Mouse (Mus musculus) liver, adult 2 months (tissue): ENCODE measurements around the gene Tmem231. TPM values are rescaled to one million over a fixed set of nuclear protein-coding genes. Genes with fewer than 3 reads are reported as not detected.

Source experiments
- DNase-seq: peaks from one replicate; pipeline ENCODE4 v3.0.0-alpha.2; 2011; ENCODE audit warnings: low read depth, low spot score; ENCODE audit errors: extremely low read depth
- H3K27ac ChIP-seq: fragments of 200-500 bp; replicated peaks from 2 replicates; pipeline ENCODE4 v1.5.1; 2012; ENCODE audit warnings: low read depth, mild to moderate bottlenecking, control low read depth, inconsistent platforms, low read length; ENCODE audit not compliant: insufficient read depth
- H3K27me3 ChIP-seq: fragments of 200-500 bp; 2 replicates; pipeline ENCODE4 v1.6.1; 2012; ENCODE audit warnings: mild to moderate bottlenecking, moderate library complexity, low read length, inconsistent platforms; ENCODE audit not compliant: control insufficient read depth, insufficient read depth
- H3K36me3 ChIP-seq: fragments of 200-500 bp; 2 replicates; pipeline ENCODE4 v1.6.1; 2012; ENCODE audit warnings: low read length, inconsistent platforms; ENCODE audit not compliant: control insufficient read depth, insufficient read depth
- H3K4me1 ChIP-seq: fragments of 200-500 bp; 2 replicates; pipeline ENCODE4 v1.6.1; 2011; ENCODE audit warnings: low read length; ENCODE audit not compliant: control insufficient read depth, insufficient read depth
- H3K4me3 ChIP-seq: fragments of 200-500 bp; 2 replicates; pipeline ENCODE4 v1.5.1; 2011; ENCODE audit warnings: low read depth, mild to moderate bottlenecking, control low read depth, low read length, moderate library complexity; ENCODE audit not compliant: insufficient read depth
- H3K79me2 ChIP-seq: fragments of 200-500 bp; 2 replicates; pipeline ENCODE4 v1.6.1; 2012; ENCODE audit warnings: inconsistent platforms, mild to moderate bottlenecking, low read length, moderate library complexity; ENCODE audit not compliant: control insufficient read depth, insufficient read depth
- H3K9ac ChIP-seq: fragments of 200-500 bp; 2 replicates; pipeline ENCODE4 v1.6.1; 2012; ENCODE audit warnings: low read depth, mild to moderate bottlenecking, control low read depth, inconsistent platforms, low read length
- CTCF ChIP-seq: fragments of 200-500 bp; IDR thresholded peaks from 2 replicates; pipeline ENCODE4 v1.5.1; 2011; ENCODE audit warnings: low read depth, low read length, control low read depth
- POLR2A ChIP-seq: fragments of 200-500 bp; IDR thresholded peaks from 2 replicates; pipeline ENCODE4 v1.6.1; 2011; ENCODE audit warnings: low read length, control low read depth; ENCODE audit not compliant: insufficient read depth; ENCODE audit errors: extremely low read depth
- WGBS: fragments of 180-500 bp; shearing (Covaris S2); methylation state at CpG from one replicate; pipeline ENCODE4 v1.1.7; 2018; 5-methylcytosine and 5-hydroxymethylcytosine counted together
- polyA plus RNA-seq: library from polyadenylated mRNA; depleted of rRNA; stranded (reverse); fragments of >200 nt; gene quantifications from 2 replicates; pipeline ENCODE4 v1.2.3, GENCODE M21; 2012
- total RNA-seq: library from RNA; depleted of rRNA; stranded (reverse); fragments of >200 nt; gene quantifications from 2 replicates; pipeline ENCODE4 v1.2.3, GENCODE M21; 2014

The Tmem231 gene
- total and polyA plus RNA-seq, 2 experiments: 0.09 to 0.17 TPM

GRCm38 (mm10) chr8:111968991-111969390, 35.3 kb upstream of the Tmem231 start:
- Histone ChIP-seq H3K9ac (no peak overlapping the region), H3K27ac (no peak overlapping the region), H3K4me1 (no peaks in the 10 kb centered on the region), H3K36me3 (no peaks in the 10 kb centered on the region), H3K27me3 (no peaks in the 10 kb centered on the region), H3K4me3 (no peak overlapping the region), H3K79me2 (no peaks in the 10 kb centered on the region)
- TF ChIP-seq CTCF (no peak), POLR2A (no peak)
- WGBS: 78% methylated on average over 5 of the region's 5 CpGs
- DNase-seq: no peak

GRCm38 (mm10) chr8:111968541-111968940, 34.9 kb upstream of the Tmem231 start:
- DNase-seq: no peak
- no peak for TF ChIP-seq CTCF
- no peak for TF ChIP-seq POLR2A
- no peaks in the 10 kb centered on the region for H3K4me1 ChIP-seq
- H3K79me2 ChIP-seq: no peaks in the 10 kb centered on the region
- no peak overlapping the region for H3K27ac ChIP-seq
- WGBS: 91% methylated on average over 10 of the region's 10 CpGs
- H3K27me3 ChIP-seq: no peaks in the 10 kb centered on the region
- no peak overlapping the region for H3K9ac ChIP-seq
- no peaks in the 10 kb centered on the region for H3K36me3 ChIP-seq
- H3K4me3 ChIP-seq: no peak overlapping the region

GRCm38 (mm10) chr8:111967246-111967870, 33.7 kb upstream of the Tmem231 start:
- H3K9ac ChIP-seq: no peak overlapping the region
- no peak for TF ChIP-seq CTCF
- no peak for TF ChIP-seq POLR2A
- no peak for DNase-seq
- no peaks in the 10 kb centered on the region for H3K4me1 ChIP-seq
- no peaks in the 10 kb centered on the region for H3K36me3 ChIP-seq
- WGBS: 86% methylated on average over 5 of the region's 5 CpGs
- H3K4me3 ChIP-seq: no peak overlapping the region
- no peak overlapping the region for H3K27ac ChIP-seq
- no peaks in the 10 kb centered on the region for H3K79me2 ChIP-seq
- H3K27me3 ChIP-seq: no peaks in the 10 kb centered on the region

- H3K36me3 ChIP-seq: no peaks in the 10 kb centered on the region
- H3K79me2 ChIP-seq: no peaks in the 10 kb centered on the region
- no peak overlapping the region for H3K27ac ChIP-seq
- no peak for DNase-seq
- H3K4me1 ChIP-seq: no peaks in the 10 kb centered on the region
- H3K27me3 ChIP-seq: no peaks in the 10 kb centered on the region
- no peak overlapping the region for H3K4me3 ChIP-seq
- no peak for TF ChIP-seq CTCF
- no peak for TF ChIP-seq POLR2A
- H3K9ac ChIP-seq: no peak overlapping the region
- WGBS: 69% methylated on average over 7 of the region's 7 CpGs
Observed at GRCm38 (mm10) chr8:111964849-111965561, 31.3 kb upstream of the Tmem231 start.

- 69% methylated on average over 5 of the region's 5 CpGs for WGBS
- no peak overlapping the region for H3K4me3 ChIP-seq
- no peak overlapping the region for H3K27ac ChIP-seq
- no peaks in the 10 kb centered on the region for H3K4me1 ChIP-seq
- no peaks in the 10 kb centered on the region for H3K27me3 ChIP-seq
- no peaks in the 10 kb centered on the region for H3K79me2 ChIP-seq
- TF ChIP-seq POLR2A: no peak
- no peak for TF ChIP-seq CTCF
- DNase-seq: no peak
- H3K9ac ChIP-seq: no peak overlapping the region
- no peaks in the 10 kb centered on the region for H3K36me3 ChIP-seq
Observed at GRCm38 (mm10) chr8:111964351-111964750, 30.7 kb upstream of the Tmem231 start.

GRCm38 (mm10) chr8:111963546-111963945, 29.9 kb upstream of the Tmem231 start:
- Histone ChIP-seq H3K9ac (no peak overlapping the region), H3K79me2 (no peaks in the 10 kb centered on the region), H3K36me3 (no peaks in the 10 kb centered on the region), H3K4me3 (no peak overlapping the region), H3K4me1 (no peaks in the 10 kb centered on the region), H3K27ac (no peak overlapping the region), H3K27me3 (no peaks in the 10 kb centered on the region)
- DNase-seq: no peak
- no peak for TF ChIP-seq CTCF
- no peak for TF ChIP-seq POLR2A
- 91% methylated on average over 4 of the region's 4 CpGs for WGBS
